Mouse (Mus musculus): ENCODE measurements at regions not wholly inside any gene's neighbourhood (a gene's known extent, or its start where the extent isn't known, plus 50 kb on each side); places are given as distances from the start of the nearest gene placed in this dataset.

DNA sequence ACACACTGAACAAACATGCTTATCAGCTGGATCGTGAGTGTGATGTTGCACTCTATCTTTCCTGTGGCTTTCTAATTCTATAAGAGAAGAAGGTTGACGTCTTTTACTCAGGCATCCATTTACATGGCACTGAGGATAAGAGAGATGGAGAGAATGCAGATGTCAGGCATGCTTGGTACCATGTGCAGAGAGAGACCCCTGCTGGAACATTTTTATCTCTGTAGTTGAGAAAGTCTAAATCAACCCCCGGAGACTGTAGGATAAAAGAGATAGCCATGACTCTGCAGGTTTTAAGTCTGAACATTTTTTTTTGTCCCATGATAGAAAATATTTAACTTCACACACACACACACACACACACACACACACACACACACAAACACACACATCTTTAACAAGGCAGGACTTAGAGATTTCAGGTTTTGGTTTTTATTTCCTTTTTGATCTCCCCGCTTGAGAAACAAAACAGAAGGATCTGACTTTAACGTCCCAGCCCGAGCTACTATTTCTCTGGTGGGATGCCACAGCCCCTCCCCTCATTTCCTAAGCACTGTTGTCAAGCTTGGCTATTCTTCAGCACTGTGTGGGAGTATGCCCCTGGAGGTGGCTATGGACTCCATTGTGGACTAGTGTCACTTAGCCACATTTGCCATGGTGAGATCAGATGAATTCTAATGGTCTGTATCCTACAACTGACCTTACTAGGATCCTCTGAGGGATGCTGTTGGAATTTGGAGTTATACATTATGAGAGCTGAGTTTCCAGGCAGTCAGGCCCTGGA is 55.6 kb upstream of the Slc9a9 start:
- no peak for TF ChIP-seq CHD2 (IDR thresholded peaks at IDR 0.05; ENCODE audit: low read depth, low read length)
- no peak for TF ChIP-seq ZNF384 (IDR thresholded peaks at IDR 0.05; ENCODE audit: low read depth, low read length)

Measured in ES-E14 (cell line).